Mouse (Mus musculus) macrophage (primary cell): ENCODE measurements around the gene Rad50. TPM values are rescaled to one million over a fixed set of nuclear protein-coding genes. Genes with fewer than 3 reads are reported as not detected.

Experiments
- H3K27ac ChIP-seq: fragments of 350-480 bp; formaldehyde crosslinking; 2 replicates; pipeline ENCODE4 v1.9.0; 2021
- H3K36me3 ChIP-seq: fragments of 350-480 bp; formaldehyde crosslinking; 2 replicates; pipeline ENCODE4 v1.9.0; 2021; ENCODE audit errors: inconsistent target
- H3K4me3 ChIP-seq: fragments of 350-480 bp; formaldehyde crosslinking; 2 replicates; pipeline ENCODE4 v1.9.0; 2021; ENCODE audit errors: inconsistent target
- H3K79me2 ChIP-seq: fragments of 350-480 bp; formaldehyde crosslinking; 2 replicates; pipeline ENCODE4 v1.9.0; 2021; ENCODE audit errors: inconsistent target
- WGBS: methylation state at CpG from one replicate; pipeline ENCODE4 v1.1.7; 2026; ENCODE audit warnings: inconsistent platforms; ENCODE audit not compliant: missing documents; 5-methylcytosine and 5-hydroxymethylcytosine counted together
- polyA plus RNA-seq: library from polyadenylated mRNA; stranded (reverse); fragments of 250-400 nt; gene quantifications from 3 replicates; pipeline ENCODE4 v1.2.4, GENCODE M21; 2018; ENCODE audit warnings: inconsistent platforms

The Rad50 gene
- polyA plus RNA-seq, 1 experiment from 2014 or later, result 30.3 TPM

DNA sequence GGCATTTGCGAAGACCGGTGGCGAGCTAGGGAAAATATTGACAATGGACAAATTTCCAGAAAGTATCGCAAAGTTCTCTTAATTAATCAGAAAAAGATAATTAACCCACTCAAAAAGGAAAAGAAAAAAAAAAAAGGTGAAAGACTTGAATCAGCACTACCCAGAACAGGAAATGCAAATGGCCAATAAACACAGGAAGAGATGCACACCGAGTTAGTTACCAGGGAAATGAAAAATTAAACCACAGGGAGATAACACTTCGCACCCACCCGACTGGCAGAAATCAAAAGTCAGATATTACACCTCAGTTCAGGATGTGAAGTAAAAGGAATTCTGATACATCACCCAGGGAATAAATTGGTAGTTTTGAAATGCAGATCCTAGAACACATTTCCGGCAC is 25.1 kb upstream of the Rad50 start:
- 73% methylated on average over 8 of the region's 8 CpGs for WGBS
- Histone ChIP-seq H3K36me3 (no peaks in the 10 kb centered on the region), H3K27ac (no peak overlapping the region), H3K4me3 (no peak overlapping the region), H3K79me2 (no peaks in the 10 kb centered on the region)

- Histone ChIP-seq H3K36me3 (no peaks in the 10 kb centered on the region), H3K27ac (no peak overlapping the region), H3K79me2 (no peaks in the 10 kb centered on the region), H3K4me3 (no peak overlapping the region)
- 78% methylated on average over 7 of the region's 7 CpGs for WGBS
Observed at GRCm38 (mm10) chr11:53731457-53731856, 24.3 kb upstream of the Rad50 start.

- WGBS, result 92% methylated on average over 6 of the region's 6 CpGs
- no peaks in the 10 kb centered on the region for H3K36me3 ChIP-seq
- no peak within 1 kb of the TSS for H3K27ac ChIP-seq
- no peaks in the 10 kb centered on the region for H3K79me2 ChIP-seq
- no peak within 1 kb of the TSS for H3K4me3 ChIP-seq
Observed at GRCm38 (mm10) chr11:53720715-53721114, 13.6 kb upstream of the Rad50 start, which contains the start of gene Il5. Gene Il5 (plus strand): TSS chr11:53720794.

DNA sequence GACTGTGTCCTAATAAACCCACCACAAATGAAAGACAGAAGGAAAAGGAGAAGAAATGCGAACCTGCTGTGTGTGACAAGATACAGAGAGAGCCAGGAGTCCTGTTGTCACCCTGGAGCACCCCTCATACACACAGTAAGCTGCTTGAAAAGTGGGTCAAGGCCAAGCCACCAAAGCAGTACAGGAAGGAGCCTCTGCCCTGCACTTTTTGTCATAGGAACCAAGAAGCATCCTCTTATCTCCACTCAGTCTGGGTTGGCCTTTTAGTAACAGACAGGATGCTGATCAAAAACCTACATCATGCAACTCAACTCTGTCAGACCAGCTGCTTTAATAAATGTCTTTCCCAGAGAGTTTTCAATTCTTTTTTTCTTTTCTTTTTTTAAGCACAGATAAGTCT is 12.6 kb upstream of the Rad50 start:
- H3K27ac ChIP-seq, result no peak overlapping the region
- no peaks in the 10 kb centered on the region for H3K36me3 ChIP-seq
- no peak overlapping the region for H3K4me3 ChIP-seq
- WGBS, result 78% methylated on average over 1 of the region's 1 CpGs
- no peaks in the 10 kb centered on the region for H3K79me2 ChIP-seq

DNA sequence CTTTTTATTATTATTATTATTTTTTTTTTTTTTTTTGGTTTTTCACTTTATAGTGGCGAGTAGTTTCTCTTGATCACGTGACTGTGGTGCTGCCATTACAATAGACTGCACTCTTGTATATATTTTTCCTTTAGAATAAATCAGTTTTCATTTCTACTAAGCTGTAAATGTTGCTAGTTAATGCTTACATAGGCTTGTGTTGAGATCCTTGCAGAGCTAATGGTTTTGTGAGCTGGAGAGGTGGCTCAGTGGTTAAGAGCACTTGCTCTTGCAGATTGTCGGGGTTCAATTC is 545 bp upstream of the Rad50 start:
- peak overlapping the region; percentile 76 for H3K4me3 ChIP-seq
- peak overlapping the region; percentile 63 for H3K27ac ChIP-seq
- peaks cover 15% of the 10 kb centered on the region for H3K79me2 ChIP-seq
- WGBS, result 45% methylated on average over 3 of the region's 3 CpGs
- no peaks in the 10 kb centered on the region; the same call in 1 of the 2 replicates for H3K36me3 ChIP-seq

GRCm38 (mm10) chr11:53706236-53706933 is 734 bp downstream of the Rad50 start:
- Histone ChIP-seq H3K36me3 (peaks cover 3% of the 10 kb centered on the region), H3K79me2 (peaks cover 15% of the 10 kb centered on the region), H3K27ac (peak overlapping the region; percentile 63), H3K4me3 (peak overlapping the region; percentile 76)
- WGBS, result 5% methylated on average over 28 of the region's 29 CpGs

- H3K36me3 ChIP-seq, result peaks cover 53% of the 10 kb centered on the region
- H3K79me2 ChIP-seq, result no peaks in the 10 kb centered on the region
- WGBS, result 91% methylated on average over 3 of the region's 4 CpGs
- no peak overlapping the region for H3K27ac ChIP-seq
- no peak overlapping the region for H3K4me3 ChIP-seq
Observed at GRCm38 (mm10) chr11:53699351-53699750, 7.8 kb downstream of the Rad50 start.

- Histone ChIP-seq H3K79me2 (no peaks in the 10 kb centered on the region), H3K36me3 (peaks cover 60% of the 10 kb centered on the region)
Observed at GRCm38 (mm10) chr11:53698521-53698920, 8.6 kb downstream of the Rad50 start.

GRCm38 (mm10) chr11:53691979-53692378 is 15.1 kb downstream of the Rad50 start:
- peaks cover 26% of the 10 kb centered on the region for H3K36me3 ChIP-seq
- H3K4me3 ChIP-seq, result no peak overlapping the region
- 95% methylated on average over 10 of the region's 10 CpGs for WGBS
- H3K27ac ChIP-seq, result no peak overlapping the region
- no peaks in the 10 kb centered on the region for H3K79me2 ChIP-seq

More at GRCm38 (mm10) chr11:53698521-53698920, 8.6 kb downstream of the Rad50 start:
- no peak overlapping the region for H3K4me3 ChIP-seq
- no peak overlapping the region for H3K27ac ChIP-seq
- WGBS, result 100% methylated on average over 2 of the region's 2 CpGs

- Histone ChIP-seq H3K79me2 (no peaks in the 10 kb centered on the region), H3K4me3 (no peak overlapping the region), H3K36me3 (peaks cover 39% of the 10 kb centered on the region), H3K27ac (no peak overlapping the region)
- WGBS, result 98% methylated on average over 7 of the region's 9 CpGs
Observed at GRCm38 (mm10) chr11:53682994-53683530, 24.1 kb downstream of the Rad50 start.

- 92% methylated on average over 2 of the region's 2 CpGs for WGBS
- H3K27ac ChIP-seq, result no peak overlapping the region
- H3K4me3 ChIP-seq, result no peak overlapping the region
- H3K36me3 ChIP-seq, result peaks cover 44% of the 10 kb centered on the region
- no peaks in the 10 kb centered on the region for H3K79me2 ChIP-seq
Observed at GRCm38 (mm10) chr11:53682170-53682569, 24.9 kb downstream of the Rad50 start.

DNA sequence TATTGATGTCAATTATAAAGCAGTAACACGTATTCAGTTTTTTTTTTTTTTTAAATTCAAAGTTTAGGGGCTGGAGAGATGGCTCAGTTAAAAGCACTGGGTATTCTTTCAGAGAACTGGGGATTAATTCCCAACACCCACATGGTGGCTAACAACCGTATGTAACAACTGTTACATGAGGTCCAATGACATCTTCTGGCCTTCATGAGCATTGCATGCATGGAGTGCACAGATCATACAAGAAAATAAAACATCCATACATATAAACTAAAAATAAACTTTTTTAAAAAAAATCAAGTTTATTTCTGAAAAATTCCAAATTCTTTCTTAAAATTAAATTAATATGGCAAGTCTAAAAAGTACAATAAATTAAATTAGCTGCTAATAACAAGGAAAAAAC is 25.4 kb downstream of the Rad50 start:
- Histone ChIP-seq H3K36me3 (peaks cover 49% of the 10 kb centered on the region), H3K79me2 (no peaks in the 10 kb centered on the region), H3K4me3 (no peak overlapping the region), H3K27ac (no peak overlapping the region)
- WGBS, result 90% methylated on average over 2 of the region's 2 CpGs

- Histone ChIP-seq H3K4me3 (no peak overlapping the region), H3K27ac (no peak overlapping the region), H3K36me3 (peaks cover 53% of the 10 kb centered on the region), H3K79me2 (no peaks in the 10 kb centered on the region)
- 98% methylated on average over 4 of the region's 4 CpGs for WGBS
Observed at GRCm38 (mm10) chr11:53680141-53680540, 27.0 kb downstream of the Rad50 start.

DNA sequence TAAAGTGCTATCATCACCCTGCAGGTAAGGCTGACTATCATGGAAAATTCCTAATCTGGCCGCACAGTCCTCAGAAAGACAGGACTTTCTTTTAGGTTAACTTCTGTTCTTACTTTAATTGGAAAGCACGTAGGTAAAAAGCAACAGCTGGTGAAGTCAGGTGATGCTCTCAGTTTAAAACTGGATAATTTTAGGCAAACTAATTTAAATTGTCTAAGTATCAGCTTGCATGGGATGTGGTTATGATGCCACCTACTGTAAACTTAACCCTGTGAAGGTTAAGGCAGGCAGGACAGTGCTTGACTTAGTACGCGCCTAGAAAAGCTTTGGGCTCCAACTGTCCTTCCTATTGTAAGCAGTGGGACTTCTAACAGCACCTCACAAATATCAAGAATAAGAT is 35.7 kb downstream of the Rad50 start:
- peaks cover 66% of the 10 kb centered on the region for H3K36me3 ChIP-seq
- WGBS, result 100% methylated on average over 4 of the region's 4 CpGs
- H3K27ac ChIP-seq, result no peak overlapping the region
- no peaks in the 10 kb centered on the region for H3K79me2 ChIP-seq
- no peak overlapping the region for H3K4me3 ChIP-seq

GRCm38 (mm10) chr11:53664091-53664490 is 43.0 kb downstream of the Rad50 start:
- H3K4me3 ChIP-seq, result no peak overlapping the region
- peaks cover 3% of the 10 kb centered on the region; the same call in 1 of the 2 replicates for H3K79me2 ChIP-seq
- peaks cover 33% of the 10 kb centered on the region for H3K36me3 ChIP-seq
- H3K27ac ChIP-seq, result no peak overlapping the region
- 92% methylated on average over 5 of the region's 5 CpGs for WGBS
